Mouse (Mus musculus) CD8-positive naive resting alpha-beta T cell, adult 2 months (primary cell): ENCODE results near the gene Fut7.

Experiments used
- DNase-seq, 2 experiments: peaks; one replicate each; pipeline ENCODE4 v3.0.0; 2022; ENCODE audit warnings: low read depth in 2 of 2, low spot score in 2 of 2

Fut7 gene

DNA sequence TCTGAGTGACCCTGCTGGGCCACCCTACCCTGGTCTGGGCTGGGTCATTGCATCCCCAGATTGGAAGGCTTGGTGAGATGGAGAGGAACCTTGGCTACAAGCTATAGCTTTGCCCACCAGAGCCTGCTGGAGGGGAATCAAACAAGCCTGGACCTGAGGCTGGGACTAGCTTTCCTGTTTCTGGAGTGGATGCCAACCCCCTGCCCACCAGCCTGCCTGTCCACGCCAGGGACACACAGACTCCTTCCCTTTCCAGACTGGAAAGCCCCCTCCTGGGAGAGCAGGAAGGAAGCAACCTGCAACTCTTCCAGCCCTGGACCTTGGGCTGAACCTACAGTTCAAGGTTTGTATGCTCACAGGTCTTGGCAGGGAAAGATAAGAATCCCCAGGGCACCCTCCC lies 559 bp downstream of the Fut7 start:
- DNase-seq: no peak

DNA sequence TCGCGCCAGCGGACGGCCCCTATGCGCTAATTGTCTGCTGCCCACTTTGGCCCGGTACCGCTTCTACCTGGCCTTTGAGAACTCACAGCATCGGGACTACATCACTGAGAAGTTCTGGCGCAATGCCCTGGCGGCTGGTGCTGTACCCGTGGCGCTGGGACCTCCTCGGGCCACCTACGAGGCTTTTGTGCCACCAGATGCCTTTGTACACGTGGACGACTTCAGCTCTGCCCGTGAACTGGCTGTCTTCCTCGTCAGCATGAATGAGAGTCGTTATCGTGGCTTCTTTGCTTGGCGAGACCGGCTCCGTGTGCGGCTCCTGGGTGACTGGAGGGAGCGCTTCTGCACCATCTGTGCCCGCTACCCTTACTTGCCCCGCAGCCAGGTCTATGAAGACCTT lies 2.4 kb downstream of the Fut7 start:
- no peak for DNase-seq

DNA sequence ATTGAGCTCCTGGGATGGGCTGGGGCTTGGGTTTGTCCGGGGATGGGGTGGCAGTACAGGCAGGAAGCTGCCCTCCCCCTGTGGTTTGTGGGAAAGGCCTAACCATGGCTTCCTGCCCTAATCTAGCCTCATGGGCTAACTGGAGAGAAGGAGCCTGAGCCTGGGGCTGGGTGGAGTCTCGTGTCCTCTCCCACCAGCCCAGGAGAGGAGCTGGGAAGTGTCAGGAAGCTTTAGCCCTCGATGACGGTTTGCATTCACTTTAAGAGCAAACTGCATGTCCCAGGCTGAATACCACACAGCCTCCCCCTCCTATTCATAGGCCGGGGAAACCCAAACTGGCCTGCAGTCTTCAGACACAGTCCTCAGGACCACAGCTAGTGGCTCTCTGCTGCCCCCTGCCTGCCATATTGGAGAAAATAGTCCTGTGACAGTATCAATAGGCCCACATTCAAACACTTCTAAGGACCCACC lies 3.7 kb downstream of the Fut7 start:
- peak; percentile 42 to 63 for DNase-seq

DNA sequence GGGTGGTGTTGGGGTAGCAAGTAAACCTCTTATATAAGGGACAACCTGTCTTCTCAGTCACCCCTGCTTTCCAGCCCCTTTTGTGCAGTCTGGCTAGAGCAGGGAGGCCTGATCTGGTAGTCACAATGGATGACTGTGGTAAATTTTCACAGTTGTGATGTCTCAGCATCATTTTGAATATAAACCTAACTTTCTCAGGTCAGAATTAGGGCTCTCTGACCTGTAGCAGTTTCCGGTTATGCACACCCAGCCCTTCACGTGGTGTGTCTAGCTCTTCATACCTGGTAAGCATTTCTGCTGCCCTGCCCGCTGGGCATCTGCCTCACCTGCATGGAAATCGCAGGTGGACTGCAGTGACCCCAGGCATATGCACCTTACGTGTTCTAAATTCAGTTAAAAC lies 4.2 kb downstream of the Fut7 start:
- no peak for DNase-seq

DNA sequence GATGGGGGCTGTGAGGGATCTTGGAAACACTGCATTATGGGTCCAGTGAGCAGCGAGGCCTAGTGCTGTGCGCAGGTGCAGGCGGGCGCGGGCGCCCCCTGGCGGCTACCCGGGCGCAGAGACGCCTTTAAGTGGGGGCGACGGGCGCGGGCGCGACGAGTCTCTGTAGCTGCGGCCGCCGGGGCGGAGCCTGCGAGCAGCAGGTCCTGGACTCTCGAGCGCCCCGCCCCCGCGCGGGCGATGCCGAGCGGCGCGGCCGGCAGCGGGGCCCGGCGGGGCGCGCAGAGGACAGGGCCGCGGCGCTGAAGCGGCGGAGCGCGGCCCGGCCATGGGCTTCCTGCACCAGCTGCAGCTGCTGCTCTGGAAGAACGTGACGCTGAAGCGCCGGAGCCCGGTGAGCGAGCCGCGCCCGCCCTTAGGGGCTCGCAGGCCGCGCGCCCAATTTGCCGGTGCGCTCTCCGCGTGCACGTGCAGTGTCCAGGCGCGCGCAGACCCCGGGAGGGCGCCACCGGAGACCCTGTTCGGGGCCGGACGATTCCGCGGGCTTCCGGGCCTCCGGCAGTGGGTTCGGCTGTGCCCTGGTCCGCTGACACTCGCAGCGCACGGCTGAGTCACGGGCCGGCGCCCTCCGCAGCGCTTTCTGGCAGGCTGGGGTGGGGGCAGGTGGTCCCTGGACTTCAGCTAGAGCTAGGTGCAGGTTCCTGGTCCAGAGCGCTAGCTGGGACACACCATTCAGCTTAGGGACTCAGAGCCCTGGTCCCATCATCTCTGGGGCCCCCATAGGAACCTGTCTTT lies 5.6 kb downstream of the Fut7 start, which contains the start of gene Abca2:
Gene Abca2, plus strand, starts transcription at position 262 of the 795 bp plus-strand sequence.
- DNase-seq: peak; percentile 91 to 93

DNA sequence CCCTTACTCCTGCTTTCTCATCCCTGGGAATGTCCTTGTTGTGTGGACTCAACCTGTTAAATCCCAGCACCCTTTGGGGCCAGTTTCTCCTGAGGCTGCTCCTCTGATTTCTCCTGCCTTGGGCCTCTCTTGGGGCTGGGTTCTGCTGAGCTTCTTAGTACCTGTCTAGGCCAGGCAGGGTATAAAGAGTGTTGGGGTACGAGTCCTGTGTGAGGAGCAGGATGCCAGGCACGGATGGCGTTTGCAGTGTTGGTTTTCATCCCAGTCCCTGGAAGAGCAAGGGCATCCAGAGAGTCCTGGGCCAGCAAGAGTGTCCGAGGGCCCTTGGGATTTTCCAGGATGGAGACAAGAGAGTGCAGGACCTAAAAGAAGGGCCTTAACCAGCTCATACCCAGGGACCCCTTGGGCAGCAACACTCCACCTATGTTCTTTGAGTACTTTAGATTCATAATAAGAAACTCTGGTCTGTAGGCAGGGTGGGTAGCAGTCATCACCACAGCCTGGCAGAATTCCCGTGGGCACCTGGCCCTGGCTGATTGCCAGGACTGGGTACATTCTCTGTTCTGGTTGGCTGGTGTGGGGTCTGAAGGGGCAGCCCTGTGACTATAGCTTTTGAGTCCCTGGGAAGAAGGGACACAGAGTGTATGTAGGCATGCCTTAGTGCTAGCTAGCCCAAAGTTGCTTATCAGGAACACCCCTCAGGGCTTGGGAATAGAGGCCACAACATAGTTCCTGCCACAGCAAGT lies 6.5 kb downstream of the Fut7 start:
- DNase-seq: no peak

DNA sequence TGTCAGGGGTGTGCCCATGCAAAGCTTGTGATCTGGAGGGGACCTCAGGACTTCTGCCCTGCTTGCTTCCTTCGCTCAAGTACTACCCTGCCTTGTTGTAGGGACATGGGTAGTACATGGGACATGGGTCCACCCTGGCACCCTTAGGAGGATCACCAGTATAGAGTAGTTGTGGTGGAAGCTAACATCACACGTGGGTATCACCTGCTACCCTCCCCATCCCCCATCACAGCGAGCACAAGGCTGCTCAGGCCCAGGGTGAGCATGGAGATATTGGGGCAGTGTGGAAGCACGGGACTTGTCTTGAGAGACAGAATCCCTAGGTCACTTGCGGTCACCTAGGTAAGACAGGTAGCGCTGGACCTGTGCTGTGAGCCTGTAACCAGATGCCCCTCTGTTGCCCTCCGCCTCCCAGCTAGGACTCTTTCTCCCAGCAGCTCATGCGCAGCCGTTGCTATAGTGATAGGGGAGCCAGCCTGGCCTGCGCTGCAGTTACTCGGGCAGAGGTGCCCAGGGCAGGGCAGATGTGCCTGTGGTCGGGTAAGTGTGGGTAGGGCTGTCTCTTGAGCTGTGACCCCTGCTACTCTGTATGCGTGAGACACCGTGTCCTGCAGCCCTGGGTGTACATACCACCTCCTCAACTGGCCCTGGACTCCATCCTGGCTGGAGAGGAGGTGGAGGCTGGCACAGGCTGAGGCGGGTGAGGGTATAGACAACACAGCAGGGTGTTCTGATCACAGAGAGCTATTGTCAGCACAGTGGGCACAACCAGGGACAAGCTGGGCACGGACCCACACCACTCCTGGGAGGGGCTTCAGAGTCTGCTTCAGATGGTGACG lies 7.5 kb downstream of the Fut7 start:
- DNase-seq: no peak

DNA sequence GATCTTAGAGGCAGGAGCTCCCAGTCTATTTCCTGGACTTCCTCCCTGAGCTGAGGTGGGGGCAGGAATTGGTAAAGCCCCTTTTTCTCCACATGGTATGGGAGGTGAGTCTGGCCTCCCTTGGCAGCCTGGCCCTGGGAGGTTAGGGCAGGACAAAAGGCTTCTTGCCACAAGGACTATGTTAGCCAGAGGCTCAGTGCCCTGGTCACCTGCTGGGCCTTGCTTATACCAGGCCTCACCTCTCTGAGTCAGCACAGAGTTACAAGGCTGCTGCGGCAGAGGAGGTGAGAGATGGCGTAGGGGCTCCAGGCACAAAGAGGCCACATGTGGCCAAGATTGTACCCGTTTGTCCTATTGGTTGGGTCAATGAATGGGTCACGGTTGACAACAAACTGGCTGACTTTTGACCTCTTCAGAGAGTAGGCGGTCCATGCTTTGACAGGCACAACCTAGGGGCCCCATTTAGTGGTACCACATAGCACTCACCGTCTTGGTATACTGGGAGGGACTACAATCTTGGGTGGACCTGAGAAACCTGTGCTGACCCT lies 8.3 kb downstream of the Fut7 start:
- no peak for DNase-seq

DNA sequence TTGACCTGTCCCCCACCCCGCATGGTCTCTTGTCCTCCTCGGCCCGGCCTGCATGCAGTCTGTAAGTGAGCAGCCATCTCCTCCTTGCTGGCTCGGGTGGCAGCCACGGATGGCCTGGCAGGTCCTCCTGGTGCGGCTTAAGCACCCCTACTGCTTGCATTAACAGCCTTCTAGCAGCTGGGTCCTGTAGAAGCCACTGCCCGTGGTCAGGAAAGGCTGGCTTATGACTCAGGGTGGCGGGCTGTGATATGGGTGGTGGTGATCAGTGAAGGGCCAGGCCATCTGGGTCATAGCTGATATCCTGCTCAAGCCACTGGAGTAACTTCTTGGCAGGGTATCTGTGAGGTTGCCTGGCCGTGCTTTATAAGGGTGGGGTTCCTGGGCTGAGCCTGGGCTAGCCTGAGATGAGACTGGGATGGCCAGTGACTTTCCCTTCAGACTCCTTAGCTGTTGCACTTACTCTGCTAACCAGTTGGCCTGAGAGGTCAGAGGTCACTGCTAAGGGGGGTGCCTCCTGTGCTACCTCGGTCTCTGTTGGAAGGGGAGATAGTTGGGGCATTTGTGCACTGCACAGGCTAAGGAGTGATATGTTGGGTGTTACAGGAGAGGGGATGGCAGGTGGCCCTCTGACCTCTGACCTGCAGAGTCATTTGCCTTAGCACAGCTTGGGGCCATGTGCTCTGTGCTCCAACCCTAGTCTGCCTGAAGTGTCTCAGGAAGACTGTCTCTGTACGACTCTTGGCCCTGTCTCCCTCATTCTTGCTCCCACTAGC lies 9.4 kb downstream of the Fut7 start:
- DNase-seq: no peak

DNA sequence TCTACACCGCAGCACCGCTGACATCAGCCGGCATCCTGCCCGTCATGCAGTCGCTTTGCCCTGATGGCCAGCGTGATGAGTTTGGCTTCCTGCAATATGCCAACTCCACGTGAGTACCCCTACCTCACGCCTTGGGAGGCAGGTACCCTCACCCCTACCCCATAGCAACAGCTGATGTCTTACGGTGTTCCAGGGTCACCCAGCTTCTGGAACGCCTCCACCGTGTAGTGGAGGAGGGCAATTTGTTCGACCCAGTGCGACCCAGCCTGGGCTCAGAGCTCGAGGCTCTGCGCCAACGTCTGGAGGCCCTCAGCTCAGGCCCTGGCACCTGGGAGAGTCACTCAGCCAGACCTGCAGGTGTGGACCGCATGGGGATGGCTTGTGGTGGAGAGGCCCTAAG lies 10.0 kb downstream of the Fut7 start:
- DNase-seq: no peak

DNA sequence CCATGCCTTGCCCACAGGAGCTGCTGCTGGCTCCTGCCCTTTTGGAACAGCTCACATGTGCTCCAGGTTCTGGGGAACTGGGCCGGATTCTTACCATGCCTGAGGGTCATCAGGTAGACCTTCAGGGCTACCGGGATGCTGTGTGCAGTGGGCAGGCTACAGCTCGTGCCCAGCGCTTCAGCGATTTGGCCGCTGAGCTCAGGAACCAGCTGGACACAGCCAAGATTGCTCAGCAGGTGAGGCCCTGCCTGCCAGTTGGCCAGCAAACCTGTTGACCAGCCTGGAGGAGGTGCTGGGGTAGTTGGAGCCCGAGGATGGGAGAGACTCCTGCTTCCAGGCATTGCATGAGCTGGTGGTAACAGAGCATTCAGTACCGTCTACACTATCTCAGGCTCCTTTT lies 11.2 kb downstream of the Fut7 start:
- no peak for DNase-seq

DNA sequence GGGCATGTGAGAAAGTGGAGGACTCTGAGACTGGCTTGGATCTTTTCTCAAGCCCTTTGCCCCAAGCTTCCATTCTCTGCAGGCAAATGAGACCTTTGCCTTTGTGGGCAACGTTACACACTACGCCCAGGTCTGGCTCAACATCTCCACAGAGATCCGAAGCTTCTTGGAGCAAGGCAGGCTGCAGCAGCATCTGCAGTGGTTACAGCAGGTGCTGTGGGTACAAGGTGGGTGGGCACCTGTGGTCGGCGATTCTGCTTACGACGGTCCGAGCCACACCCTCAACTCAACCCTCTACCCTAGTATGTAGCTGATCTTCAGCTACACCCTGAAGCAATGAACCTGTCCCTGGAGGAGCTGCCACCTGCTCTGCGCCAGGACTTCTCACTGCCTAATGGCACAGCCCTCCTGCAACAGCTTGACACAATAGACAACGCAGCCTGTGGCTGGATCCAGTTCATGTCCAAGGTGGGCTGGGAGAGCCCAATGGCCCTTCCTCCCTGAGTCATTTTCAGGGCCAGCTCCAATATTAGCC lies 13.3 kb downstream of the Fut7 start:
- no peak for DNase-seq

DNA sequence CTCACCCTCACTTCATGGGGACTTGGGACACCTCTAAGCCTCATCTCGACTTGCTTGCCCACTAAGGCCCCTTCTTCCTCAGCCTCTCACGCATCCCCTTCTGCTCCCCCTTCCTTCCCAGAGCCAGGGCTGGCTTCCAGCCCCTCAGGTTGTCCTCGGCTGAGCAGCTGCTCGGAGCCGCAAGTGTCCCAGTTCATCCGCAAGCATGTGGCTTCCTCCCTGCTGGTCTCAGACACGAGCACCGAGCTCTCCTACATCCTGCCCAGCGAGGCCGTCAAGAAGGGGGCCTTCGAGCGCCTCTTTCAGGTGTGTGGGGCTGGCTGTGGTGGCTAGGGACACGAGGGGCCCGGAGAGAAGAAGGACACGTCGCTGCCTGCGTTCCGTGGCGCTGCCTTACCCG lies 18.0 kb downstream of the Fut7 start:
- no peak for DNase-seq

DNA sequence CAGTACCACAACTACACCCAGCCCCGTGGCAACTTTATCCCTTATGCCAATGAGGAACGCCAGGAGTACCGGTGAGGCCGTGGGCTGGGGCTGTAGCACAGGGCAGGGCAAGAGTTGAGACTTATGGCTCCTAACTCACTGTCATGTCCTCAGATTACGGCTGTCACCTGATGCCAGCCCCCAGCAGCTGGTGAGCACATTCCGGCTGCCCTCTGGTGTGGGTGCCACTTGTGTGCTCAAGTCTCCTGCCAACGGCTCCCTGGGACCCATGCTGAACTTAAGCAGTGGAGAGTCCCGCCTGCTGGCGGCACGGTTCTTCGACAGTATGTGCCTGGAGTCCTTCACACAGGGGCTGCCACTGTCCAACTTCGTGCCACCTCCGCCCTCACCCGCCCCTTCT lies 19.6 kb downstream of the Fut7 start:
- no peak for DNase-seq

DNA sequence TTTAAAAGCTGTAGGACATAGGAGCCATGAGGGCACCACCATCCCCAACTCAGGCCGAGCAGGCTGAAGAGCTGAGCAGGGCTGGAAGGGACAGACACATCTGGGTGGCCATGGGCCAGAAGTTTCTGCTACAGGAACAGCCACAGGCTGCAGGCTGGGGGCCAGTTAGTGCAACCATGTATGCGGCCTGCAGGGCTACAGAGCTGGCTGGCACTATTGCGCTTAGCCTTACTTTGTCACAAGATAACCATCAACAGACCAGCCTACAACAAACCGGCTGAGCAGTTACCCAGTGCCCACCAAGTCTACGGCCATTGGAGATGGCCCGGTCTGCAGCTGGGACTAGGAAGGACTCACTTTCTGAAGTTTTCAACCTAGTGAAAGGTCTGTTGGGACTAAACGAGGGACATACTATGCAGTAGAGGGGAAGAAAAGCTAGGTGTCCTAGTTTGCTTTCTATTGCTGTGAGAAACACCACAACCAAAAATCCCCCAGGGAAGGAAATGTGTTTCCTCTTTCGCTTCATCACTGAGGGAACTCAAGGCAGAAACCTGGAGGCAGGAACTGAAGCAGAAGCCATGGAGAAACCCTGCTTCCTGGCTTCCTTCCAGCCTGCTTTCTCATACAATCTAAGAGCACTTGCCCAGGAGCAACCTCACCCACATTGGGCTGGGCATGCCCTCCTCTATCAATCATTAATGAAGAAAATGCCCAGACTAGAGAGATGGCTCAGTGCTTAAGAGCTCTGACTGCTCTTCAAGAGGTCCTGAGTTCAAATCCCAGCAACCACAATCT lies 28.0 kb downstream of the Fut7 start:
- no peak for DNase-seq

DNA sequence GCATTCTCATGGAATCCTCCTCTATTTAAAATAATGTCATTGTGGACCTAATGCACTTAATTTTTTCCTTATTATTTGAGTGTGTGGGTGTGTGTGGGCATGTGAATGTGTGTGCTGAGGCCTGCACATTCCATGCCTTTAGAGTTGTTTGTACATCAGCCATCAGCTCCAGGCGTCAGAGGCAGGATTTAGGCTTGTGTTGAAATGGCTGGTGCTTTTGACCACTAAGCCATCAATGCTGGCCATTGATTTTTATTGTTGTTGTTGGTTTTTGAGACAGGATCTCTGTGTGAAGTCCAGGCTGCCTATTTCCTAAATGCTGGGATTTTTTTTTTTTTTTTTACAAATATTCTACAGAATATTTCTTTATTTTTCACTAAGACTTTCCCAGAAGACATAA lies 29.9 kb downstream of the Fut7 start:
- DNase-seq: no peak

DNA sequence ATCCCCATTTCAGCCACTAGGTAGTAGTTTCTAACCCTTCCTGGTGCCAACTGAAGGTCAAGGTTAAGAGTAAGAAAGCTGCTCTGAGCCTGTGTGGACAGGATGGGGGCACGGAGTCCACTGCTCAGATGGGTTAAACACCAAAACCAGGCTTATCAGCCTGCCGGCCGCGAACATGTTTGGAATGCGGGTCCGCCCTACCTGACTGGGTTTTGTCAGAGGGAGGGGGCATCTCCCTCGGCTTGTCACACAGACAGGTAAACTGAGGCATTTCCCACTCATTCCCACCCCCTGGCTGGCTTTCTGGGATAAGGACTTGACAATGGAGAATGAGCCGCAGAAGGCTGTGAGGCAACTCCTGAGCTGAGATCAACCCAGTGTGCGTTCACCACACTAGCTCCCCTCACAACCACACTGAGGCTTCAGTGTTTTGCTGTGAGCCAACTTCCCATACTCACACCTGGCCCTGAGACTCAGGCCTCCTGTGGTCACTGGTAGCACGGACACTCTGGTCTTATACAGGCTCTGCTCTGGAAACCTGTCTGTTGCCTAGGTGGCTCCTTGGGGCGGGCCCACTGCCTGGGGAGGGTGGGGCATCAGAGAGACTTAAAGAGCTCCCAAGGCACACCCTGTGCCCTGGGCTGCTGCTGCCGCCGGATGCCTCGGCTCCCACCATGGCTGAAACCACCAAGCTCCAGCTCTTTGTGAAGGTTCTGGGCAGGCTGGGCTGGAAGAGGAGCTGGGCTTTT lies 33.3 kb downstream of the Fut7 start, which contains the start of gene Clic3:
Gene Clic3, plus strand, starts transcription at position 634 of the 749 bp plus-strand sequence.
- no peak for DNase-seq

DNA sequence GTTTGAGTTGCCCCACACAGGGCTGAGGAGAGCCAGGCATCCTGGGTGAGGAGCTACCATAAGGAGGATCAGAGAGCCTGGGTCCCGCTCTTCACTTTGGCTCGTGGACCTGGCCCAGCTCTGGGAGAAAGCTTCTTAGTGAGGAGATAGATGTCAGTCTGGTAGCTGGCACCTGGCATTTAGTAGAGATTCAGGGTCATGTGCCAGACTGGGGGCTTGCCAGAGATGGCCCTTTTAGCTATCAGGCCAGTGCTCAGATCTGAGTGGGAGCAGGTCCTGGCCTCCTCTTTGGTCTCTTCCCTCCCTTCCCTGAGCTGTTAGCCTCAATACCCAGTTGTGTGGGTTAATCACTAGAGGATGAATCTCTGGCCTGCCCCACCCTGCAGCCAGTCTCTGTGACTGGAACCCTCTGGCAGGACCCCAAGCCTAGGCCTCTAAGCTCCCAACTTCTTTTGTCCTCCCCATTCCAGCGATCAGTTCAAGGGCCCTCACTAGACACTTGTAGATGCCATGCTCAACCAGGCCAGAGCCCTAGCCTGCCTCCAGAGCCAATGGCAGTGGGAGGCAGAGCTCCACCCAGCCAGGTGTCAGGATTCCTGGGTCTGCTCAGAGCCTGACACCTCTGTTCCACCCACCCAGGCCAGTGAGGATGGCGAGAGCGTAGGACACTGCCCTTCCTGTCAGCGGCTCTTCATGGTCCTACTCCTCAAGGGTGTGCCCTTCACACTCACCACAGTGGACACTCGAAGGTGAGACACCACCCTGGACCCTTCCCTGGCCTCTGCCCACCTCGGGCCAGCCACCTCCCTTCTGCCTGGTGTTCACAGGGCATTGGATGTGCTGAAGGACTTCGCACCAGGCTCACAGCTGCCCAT lies 34.2 kb downstream of the Fut7 start:
- DNase-seq: no peak
